Mouse (Mus musculus) T-helper 1 cell (primary cell): Measurements from ENCODE around the gene Kalrn.

Experiments
- in situ Hi-C: fragments of 300-600 bp; cut with MboI, MseI; formaldehyde crosslinking; loops from one replicate; pipeline ENCODE4 v1.15.1; 2025; ENCODE audit warnings: high pct_unique_total_duplicates

Gene Kalrn

DNA sequence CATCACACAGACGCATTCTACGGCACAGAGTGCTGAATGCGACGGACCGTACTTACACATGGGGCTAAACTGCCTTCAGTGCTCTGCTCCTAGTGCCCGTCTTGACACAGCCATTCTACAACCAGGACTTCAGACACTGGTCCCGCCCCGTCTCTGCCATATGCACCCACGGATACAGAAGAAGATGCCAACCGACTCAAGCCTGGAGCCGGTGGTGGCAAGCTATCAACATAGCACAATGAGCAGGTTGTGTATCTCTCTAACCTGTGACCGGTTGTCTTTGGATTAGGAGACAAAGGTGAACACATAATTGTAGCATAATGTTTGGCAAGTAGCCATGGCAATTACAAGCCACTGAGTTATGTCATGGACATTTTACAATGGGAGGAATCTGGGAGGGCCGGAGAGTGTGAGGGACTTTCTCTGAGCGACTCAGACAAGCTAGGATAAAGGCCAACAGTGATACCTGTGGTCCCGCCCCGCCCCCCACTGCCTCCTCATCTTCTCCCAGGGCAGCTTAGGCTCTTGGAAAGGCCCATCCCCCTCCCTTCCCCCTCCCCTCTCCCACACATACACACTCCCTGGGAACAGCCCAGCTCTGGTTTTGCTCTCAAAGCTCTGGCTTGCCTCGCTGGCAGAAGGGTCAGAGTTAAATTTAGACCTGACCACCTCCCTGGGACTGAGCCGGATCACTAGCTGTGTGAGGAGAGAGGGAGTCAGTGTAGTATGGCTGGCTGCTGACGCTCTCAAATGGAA lies 491.5 kb downstream of the Kalrn start:
- in situ Hi-C loops = loop anchor here (10.0 kb wide), 1 partner anchor 1107 kb away; no protein-coding TSS in a partner anchor

DNA sequence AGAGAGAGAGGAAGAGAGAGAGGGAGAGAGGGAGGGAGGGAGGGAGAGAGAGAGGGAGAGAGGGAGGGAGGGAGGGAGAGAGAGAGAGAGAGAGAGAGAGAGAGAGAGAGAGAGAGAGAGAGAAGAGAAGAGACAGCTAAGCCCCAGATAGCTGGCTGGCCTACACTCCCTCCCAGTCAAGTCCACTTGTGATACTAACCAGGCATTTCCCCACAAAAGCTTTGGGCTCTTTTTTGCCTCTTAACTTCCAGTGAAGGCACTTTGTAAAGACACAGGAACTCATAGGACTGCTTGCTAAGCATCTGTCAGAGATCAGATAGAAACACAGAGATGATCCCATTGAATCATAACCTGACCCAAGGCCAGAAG lies 492.0 kb downstream of the Kalrn start:
- in situ Hi-C loops = loop anchor here (10.0 kb wide), 1 partner anchor 1106 kb away; no protein-coding TSS in a partner anchor

DNA sequence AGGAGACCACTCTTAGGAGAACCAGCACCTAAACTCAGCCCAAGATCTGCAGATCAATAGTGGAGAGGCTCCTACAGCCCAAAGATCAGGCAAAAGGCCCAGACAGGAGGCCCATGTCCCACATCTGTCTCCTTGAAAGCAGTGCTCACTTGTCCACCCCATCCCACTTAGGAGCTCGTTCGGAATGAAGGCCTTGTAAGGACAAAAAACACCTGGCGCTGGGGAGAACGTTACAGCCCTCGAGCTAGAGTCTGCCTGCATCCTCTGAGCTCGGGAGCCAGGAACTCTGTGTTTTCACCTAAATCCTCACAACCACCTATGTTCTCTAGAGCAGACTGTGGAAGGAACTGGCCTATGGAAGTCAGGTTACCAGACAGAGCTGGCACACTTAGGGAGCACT lies 492.5 kb downstream of the Kalrn start:
- in situ Hi-C loops = loop anchor here (10.0 kb wide), 1 partner anchor 1106 kb away; no protein-coding TSS in a partner anchor

DNA sequence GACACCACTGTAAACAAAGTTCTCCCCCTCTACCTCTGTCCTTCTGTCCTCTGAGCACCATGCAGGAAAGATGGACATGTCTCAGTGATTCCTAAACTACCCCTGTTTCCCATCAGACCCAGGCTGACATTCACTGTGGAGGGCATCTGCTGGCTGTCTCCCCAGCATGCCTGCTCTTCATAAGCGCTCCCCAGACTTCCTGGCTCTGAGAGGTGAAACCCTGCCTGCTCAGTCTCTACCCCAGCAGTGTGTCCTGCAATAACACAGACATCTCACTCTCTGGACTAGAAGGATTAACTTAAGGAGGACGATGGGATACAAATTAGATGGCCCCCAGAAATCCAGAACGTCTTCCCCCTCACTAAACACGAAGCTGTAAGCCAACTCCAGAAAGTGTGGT lies 493.8 kb downstream of the Kalrn start:
- in situ Hi-C loops = no loop called here

DNA sequence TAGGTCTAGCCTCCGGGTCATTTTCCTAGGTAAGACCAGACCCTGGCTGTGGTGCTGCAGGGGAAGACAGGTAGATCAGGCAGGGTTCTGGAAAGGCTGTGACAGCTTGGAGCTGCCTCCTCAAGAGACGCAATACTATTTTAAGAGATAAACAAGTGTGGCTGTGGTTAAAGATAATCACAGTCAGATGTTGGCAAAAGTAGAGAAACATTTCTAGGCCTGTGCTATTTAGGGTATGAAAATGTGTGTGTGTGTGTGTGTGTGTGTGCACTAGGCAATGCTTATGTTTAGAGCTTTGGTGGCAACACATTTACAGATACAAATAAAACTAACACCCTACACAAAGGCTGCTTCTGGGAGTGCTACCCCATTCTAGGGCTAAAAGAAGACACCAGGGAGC lies 494.6 kb downstream of the Kalrn start:
- in situ Hi-C loops = no loop called here

DNA sequence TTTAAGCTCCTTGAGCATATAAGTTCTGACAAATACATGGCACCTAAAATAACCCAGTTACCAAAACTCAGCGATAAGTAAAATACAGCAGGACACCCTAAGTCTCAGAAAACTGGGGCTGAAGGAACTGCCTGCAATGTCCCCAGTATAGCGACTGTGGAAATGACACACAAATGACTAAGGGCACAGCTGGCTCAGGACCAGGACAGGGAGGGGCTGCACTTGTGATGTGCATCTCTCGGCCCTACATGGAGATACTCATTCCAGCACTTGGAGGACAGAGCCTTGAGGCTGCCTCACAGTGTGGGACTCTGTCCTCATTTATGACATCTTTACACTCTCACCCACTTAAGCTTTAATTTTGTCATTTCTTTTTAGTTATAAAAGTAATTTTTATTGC lies 497.2 kb downstream of the Kalrn start:
- in situ Hi-C loops = no loop called here

DNA sequence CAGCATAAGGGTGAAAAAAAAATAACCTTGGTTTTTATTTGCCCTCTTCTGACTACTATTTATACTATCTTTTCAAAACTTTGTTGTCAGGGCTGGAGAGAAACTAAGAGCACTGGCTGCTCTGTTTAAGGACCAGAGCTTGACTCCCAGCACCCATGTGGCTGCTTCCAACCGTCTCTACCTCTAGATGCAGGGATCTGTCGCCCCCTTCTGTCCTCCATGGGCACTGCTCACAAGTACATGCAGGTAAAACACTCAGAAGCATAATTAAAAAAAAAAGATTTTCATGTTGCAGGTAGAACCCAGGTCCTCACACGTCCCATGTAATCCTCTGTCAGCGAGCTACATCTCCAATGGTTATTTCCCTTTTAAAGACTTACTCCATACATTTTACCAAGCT lies 499.4 kb downstream of the Kalrn start:
- in situ Hi-C loops = no loop called here

DNA sequence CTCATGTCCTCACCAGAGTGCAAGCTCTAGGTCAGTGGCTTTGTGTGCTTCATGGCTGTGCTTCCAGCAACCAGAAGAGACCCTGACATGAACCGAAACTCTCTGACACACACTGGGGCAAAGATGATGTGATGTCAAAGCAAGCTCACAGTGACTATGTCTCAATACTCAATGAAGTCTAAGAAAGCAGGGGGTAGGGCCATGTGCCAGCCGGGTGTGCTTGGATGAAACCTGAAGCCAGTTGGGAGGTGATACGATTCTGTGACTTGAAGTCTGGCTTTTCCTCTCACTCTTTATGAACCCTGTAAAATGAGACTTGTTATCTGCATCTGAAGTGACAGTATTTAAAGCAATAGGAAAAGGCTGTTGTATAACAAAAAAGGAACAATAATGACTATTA lies 501.2 kb downstream of the Kalrn start:
- in situ Hi-C loops = no loop called here

DNA sequence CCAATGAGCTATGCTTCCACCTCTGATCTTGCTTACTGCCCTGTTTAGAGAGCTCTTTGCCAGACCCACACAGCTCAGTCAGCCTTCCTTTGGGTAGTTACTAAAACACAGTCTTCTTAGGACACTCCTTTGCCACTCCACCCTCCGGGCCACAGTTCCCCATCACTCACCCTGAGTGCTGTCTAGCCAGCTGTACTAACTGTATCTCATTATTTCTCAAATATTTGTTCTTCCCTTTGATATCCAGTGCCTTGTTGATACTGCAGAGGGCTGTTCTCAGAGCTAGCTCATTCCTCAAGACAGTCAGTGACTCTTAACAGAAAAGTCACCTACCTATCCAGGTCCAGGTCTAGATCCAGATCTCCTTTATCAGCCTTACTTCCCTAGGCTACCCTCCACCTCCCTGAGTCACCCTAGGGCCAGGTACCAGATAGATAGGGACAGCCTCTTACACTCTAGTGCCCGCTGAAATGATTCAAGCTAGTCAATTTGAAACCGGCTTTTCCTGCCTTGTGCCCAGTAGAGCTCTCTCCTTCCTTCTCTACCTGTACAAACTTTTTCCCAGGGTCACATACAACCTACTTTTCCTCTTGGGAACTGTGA lies 502.0 kb downstream of the Kalrn start:
- in situ Hi-C loops = no loop called here

DNA sequence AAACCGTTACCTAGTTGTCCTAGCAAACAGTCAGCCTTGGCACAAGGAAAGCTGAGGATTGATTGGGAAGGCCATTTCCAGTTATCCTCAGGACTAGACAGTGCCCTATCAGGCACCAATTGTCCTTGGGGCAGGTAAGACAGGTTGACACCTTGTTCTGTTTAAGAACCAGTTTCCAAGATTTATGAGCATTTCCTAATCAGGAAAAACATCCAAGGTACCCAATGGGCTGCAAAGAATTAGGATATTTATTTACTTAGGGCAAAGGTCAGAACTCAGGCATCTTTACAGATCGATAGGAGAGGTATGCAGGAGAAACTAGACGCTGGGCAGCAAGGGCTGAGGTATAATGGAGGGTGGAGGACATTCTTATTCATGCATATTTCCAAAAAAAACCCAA lies 503.9 kb downstream of the Kalrn start:
- in situ Hi-C loops = no loop called here

DNA sequence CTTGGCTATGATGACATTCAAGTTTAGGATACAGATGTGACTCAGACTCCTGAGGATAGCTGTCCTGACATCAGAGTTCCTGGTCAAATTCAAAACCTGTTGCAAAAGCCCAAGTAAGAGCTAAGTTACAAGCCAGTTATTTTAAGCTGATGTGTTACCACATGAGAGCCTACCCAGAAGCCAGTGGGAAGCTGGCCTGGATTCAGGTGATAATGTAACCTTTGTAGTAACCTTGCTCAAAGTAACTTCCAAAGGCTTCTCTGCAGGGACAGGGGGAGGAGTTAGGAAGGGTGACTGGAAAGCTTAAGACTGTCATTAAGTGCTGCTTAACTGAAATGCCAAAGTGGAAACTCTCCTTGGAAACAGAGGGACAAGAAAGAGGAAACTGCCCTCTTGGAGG lies 506.4 kb downstream of the Kalrn start:
- in situ Hi-C loops = no loop called here

DNA sequence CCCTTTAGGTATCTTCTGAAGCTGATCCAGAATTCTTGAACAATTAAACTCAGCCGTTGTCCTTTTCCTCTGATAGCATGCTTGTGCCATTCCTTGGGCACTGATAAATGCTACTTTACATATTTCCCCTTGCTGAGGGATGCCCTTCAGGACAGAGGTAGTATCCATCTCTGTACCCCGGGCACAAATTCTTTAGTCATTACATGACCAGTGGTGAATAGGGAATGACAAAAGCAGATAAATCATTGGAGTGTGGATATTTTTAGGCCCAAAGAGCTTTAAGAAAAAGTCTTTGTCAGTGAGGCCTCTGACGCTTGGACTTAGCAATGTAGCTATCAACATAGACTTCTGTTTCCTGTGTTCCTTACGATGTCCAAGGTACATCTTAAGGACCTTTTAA lies 507.0 kb downstream of the Kalrn start:
- in situ Hi-C loops = no loop called here

DNA sequence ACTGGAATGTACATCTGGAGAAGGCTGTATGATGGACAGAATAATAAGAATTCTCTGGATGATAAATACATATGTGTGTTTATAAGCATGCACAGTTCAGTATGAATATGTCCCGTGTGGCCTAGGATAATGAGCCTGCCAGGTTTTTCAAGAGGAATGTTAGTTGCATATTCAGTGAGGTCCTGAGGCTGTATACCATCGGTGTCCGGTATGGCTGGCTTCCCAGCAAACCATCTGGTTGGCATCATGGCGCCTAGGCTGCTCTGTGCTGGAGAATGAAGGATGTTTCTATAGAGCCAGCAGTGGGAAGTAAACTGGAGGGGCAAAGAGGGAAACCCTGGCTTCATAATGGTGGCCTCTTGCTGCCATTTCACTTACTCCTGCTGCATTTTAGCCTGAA lies 510.0 kb downstream of the Kalrn start:
- in situ Hi-C loops = no loop called here

DNA sequence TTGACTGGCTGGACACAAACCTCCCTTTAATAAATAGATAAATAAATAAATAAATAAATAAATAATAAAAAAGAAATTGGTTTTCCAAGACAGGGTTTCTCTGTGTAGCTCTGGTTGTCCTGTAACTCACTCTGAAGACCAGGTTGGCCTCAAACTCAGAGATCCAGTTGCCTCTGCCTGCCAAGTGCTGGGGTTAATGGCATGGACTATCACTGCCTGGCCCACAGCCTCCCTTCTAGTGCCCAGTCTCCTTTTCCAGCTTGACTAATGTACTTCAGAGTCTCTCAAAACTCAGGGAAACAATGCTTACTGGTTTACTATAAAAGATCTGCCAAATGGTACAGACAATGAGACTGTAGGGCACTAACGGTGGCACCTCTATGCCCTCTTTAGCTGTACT lies 511.7 kb downstream of the Kalrn start:
- in situ Hi-C loops = no loop called here

DNA sequence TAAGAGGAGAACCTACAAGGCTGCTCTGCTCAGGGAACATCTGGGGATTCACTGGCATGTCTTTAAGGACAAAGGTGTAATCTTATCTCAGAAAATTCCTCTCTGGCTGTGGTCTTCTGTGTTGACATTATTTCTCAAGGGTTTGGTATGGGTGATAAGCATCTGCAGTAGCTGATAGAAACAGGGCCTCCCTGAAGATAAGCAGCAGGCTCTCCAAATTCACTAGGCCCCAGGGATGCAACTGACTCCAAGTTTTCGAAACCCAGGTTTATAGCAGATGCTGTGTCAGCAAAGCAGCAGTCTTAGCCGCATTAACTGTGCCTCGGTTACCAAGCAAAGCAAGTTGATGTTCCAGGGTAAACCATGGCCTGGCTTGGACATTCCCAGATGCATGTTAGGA lies 514.7 kb downstream of the Kalrn start:
- in situ Hi-C loops = no loop called here

DNA sequence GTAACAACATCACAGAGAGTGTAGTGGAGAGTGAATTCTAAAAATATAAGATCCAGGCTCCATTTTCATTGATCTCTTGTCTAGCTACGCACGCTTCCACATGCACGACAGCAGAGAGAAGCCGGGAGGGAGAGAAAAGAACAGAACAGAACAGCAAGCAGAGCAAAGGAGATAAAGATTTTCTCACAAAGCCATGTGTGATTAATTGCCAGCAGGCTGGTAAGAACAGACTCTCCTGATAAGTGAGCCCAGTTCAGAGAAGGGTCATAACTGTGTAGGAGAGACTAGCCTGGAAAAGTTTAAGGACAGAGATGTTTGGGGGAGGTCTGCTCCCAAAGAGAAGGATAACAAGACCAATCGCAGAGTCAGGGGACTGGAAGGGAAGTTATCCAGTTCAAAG lies 515.9 kb downstream of the Kalrn start:
- in situ Hi-C loops = no loop called here

DNA sequence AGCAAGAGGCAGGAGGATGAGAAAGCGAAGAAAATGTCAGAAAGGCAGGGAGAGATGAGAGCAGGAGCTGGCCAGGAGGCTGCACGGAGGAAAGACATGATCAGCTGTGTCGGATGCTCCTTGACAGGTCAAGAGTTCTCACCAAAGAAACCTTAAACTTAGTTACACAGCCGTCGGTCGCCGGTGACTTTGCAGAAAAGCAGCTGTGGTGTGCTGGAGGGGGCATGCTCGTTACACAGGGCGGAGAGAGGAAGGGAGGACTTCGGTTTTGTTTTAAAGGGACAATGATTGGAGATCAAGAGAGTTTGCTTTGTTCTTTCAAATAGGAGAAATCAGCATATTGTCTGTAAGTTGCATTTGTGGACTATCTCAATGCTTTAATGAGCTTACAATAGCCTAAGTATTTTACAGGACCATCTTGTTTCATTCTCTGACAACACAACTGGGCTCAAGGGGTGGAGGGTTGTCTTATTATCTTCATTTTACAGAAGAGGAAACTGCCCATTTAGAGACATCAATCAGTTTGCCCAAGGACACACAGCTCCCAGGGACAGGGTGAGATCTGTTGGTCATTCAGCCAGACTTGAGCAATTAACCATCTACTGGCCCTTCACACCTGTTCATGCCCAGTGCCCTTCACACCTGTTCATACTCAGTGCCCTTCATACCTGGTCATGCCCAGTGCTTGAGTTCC lies 516.8 kb downstream of the Kalrn start:
- in situ Hi-C loops = no loop called here

DNA sequence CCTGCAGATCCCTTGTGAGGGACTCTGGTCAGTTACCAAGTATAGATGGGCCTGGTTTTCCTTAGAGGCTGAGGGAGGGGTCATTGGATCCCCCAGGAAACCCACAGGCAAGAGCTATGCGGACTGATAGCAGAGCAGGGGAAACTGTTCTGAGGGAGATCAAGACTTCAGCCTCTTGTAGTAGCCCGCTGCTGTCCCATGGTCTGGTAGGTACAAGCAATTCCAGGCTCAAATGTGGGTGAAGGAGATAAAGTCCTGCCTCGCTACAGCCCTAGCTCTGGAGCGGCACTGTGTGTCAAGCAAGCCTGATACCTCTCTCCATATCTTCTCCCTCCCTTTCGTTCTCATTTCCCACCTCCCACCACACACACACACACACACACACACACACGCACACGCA lies 523.2 kb downstream of the Kalrn start:
- in situ Hi-C loops = no loop called here

DNA sequence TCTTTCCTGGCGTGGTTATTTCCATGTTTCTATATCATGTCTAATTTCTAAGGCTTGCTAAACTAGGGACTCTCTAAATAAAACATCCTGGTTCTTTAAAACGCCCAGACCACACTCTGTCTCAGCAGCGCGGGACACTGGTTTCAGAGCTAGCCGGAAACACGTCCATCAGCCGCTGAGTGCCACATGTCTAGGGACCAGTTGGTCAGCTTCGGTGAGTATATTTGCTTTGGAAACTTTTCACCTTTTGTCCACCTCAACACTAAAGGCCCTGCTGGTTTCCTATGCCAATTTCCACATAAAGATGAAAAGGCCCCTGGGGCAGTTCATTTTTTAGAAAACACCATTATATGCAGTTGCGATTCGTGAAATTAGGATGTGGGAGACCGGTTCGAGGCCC lies 524.0 kb downstream of the Kalrn start:
- in situ Hi-C loops = no loop called here

DNA sequence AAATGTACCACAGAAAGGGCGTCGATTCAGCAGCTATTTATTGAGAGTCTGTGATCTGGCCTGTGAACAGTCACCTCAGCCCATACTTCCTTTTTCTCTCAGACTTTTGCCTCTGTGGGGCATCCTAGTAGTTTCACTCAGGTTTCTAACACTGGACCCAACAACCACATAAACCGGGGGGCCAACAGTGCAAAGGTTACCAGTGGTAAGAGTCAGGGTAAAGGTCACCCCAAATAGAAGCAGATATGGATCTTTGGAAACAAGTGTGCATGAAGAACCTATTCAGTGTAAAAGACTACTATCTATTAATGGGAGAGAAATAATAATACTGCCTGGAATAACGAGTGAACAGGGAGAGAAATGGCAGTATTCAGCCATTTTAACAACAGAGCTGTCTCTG lies 525.1 kb downstream of the Kalrn start:
- in situ Hi-C loops = no loop called here

DNA sequence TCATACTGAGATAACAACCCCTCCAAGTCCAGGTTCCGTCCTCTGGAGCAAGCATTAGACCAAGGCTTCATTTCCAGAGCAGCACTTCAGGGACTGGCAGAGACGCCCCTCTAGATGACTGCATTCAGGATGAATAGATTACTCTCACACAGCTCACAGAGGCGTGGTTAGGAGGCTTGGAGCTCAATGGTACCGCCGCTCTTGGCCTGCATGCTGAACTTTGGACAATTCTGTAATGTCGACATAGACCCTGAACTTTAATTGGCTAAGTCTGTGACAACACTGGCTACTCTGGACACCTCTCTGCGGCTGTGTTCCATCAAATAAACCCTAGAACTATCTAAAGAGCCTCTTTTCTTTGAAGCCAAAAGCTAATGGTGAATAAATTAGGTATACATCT lies 525.8 kb downstream of the Kalrn start:
- in situ Hi-C loops = no loop called here

DNA sequence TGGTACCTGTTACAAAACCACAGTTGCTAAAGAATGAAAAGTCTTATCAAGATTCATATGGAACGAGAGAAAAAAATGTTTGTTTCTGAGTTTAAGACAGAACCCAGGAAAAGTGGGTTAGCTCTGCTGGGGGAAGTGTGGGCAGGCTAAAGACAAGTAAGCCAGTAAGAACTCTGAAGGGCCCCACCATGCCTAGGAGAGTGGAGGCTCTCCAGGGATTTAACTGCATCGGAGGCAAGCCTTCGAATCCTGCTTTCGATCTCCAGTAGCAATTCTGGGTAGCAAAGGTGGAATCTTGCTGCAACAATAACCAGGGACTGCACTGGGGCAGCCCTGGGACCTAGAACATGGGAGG lies 526.3 kb downstream of the Kalrn start:
- in situ Hi-C loops = no loop called here
